Mouse (Mus musculus) naive thymus-derived CD4-positive, alpha-beta T cell, adult 2 months (primary cell): ENCODE measurements around the gene Cpsf3.

ENCODE experiments used
- DNase-seq: peaks from one replicate; pipeline ENCODE4 v3.0.0-alpha.2; 2011; ENCODE audit warnings: low read depth

The Cpsf3 gene

DNA sequence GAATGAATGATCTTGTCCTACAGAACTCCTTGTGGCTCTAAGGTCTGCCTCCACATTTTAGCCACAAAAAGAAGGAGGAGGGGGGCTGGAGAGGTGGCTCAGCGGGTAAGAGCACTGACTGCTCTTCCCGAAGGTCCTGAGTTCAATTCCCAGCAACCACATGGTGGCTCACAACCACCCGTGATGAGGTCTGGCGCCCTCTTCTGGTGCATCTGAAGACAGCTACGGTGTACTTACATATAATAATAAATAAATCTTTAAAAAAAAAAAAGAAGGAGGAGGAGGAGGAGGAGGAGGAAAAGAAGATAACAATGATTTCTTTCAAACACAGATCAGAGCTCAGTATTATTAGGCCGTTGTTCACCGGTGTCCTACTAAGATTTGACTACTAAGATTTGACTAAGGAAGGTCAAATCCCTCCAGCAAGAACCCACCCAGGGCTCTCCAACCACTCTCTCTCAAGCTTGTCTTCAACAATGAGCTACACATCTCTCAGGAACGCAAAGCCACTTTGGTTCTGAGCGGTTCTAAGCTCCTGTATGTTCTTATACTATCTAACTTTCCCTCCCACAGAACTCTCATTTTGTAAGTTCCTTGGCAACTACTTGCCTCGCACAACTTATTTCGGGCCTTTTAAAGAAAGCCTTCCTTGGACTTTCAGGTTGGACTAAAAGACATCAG, at the start of gene Cpsf3:
Cpsf3 (plus strand) TSS at position 631 of the 681 bp plus-strand sequence.
- peak; percentile 48 for DNase-seq

DNA sequence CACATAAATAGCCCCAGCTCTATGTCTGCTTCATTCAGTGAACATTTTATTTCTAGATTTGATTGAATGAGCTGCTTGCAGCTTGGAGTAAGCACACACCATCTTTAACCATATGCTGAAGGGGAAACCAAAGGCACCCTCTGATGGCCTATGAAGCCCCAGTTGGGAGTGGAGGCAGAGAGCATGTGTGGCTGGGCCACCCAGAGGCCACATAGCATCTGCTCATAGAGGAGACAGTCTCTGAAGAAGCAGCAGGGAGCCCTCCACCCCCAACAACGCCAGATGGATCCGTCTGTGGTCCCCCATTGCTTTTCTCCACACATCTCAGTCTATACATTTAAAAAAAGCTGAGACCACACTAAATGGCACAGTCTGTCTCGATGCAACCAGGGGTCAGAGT, 43.2 kb upstream of the Cpsf3 start:
- DNase-seq = no peak

DNA sequence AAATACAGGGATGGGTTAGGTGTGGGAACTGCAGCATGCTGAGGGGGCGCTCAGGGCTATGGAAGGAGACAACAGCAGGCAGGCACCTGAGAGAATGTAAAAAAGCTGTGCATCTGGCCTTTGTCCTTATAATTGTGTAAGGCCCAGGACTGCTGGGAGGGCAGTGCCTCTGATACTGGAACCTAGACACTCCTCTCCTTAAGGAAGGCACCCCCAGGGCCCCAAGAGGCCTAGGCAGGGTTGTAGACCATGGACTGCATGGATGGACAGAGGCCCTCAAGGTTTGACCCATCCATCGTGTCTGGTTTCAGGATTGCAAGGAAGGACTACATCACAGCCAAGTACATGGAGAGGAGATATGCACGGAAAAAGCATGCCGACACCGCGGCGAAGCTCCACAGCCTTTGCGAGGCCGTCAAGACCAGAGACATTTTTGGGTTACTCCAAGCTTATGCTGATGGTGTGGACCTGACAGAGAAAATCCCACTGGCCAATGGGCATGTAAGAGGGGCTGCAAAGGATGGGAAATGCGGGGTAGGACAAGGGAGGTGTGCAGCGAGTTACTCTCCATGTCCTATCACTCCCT, 40.7 kb upstream of the Cpsf3 start:
- DNase-seq = no peak

DNA sequence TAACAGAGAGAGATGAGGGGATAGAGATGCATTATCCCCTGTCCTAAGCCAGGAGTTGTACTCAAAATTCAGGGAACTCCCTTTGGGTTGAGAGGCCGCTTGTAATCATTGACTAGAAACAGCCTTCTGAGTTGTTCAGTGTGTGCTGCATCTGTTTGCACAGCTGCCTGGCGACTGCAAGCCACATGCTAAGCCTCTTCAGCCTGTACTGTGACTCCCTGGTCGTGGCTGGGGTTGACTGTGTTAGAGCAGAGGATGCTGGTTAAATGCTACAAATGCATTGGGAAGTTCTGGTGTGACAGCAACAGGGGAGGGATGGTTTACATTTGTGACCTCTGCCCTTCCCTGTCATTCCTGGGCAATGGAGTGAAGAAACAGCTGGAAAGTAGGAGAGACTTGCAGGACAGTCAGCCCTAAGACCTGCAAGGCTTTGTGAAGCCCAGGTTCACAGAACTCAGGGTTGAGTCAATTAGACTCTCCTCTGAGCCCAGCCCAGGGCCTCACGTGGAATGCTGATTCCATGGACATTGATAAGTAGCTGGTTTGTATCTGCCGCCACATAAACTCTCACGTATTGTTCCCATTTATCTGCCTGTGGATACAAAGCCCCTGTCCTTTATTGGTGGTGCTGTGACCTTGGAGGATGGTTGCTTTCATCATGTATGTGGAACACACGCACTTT, 37.3 kb upstream of the Cpsf3 start:
- DNase-seq = no peak

DNA sequence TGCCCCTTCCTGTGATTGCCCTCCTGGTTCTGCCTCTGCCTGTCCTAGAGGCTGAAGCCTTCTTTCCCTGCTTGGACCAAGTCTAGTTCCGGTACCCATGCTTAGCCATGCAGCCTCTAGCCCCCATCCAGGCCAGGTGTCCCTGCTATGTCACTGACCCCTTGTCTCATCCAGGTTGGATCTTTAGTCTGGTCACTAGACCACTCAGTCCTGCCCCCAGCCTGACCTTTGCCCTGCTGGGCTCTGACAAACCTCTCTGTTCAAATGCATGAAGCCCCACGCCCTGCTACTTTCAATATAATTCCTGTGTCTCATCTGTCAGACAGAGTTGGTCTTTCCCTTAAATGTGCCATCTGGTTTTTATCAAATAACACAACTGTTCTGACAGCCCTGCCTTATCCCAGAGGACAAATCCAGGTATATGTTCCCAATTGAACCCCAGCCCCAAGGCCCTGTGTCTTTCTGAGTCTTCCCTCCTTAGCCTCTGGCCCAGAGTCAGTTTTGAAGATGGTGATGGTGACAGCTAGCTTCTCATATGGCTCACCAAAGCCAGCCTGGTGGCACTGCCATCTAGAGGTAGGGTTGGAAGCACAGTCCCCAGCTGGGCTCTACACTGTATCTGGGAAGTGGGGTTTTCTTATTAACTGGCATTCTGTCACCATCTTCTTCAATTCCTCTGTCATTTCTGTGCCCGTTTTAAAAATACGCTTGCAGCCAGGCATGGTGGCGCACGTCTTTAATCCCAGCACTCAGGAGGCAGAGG, 24.5 kb upstream of the Cpsf3 start:
- peak; percentile 37 for DNase-seq

DNA sequence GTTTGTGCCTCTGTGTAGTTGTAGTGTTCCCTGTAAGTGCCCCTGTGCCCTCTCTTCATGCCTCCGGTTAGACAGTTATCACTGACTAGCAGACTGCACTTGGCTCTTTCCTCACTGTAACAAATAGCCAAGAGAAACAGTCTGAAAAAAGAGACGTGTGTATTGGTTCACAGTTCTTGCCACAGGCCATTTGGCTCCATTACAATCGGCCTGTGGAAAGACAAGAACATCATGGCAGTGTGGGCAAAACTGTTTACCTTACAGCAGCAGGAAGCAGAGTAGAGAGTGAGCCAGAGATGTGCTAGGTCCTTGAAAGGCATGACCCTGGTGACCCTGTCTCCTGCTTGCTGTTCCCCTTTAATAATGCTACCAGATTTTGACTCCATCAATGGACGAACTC, 23.7 kb upstream of the Cpsf3 start:
- no peak for DNase-seq

DNA sequence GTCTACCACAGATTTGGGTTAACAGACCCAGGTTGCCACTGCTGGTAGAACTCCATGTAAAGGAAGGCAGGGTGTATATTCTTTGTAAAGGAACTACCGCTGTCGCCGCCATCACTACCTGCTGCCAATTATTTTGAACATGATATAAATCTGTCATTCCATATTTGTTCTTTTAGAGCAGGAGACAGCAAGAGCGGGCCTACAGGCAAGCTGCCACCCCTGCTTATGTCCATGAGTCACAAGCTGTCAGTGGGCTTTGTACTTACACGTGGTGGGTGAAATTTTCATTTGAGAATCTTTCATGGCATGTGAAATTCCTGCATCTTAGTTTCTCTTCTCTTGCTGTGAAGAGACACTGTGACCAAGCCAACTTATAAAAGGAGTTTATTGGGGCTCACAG, 21.9 kb upstream of the Cpsf3 start:
- no peak for DNase-seq

DNA sequence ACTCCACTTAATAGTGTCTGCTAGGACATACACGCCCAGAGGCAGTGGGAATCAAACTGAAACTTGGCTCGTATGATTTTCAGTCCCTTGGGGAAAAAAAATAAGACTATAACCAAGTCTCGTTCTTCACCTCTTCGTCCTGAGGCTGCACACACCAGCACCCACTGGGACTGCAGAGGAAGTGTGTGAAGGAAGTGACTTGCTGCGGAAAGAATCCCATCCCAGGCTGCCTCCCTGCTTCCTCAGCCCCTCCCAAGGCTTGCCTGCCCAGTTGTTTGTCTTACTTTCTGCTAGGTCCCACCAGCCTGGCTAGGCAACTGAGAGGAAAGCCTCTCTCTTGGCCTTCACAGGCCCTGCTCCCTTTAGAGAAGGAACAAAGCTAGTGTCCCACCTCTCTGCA, 20.9 kb upstream of the Cpsf3 start:
- no peak for DNase-seq

DNA sequence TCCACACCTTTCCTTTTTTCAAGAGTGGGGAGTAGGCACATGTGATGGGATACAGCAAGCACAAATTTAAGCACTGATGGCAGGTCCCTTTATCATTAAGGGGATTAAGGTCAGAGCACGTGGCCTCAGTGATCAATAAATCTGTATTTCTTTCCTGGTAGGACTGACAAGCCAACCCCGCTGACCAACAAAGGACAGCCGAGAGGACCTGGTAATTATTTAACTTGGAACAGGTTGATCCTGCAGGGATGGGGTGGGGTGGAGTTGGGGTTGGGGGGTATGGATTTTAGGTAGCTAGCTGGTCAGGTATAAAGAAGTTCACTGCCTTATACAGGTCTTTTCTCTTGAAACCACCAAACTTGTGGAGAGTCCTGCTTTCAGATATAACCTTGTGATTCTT, 20.2 kb upstream of the Cpsf3 start:
- DNase-seq = no peak

DNA sequence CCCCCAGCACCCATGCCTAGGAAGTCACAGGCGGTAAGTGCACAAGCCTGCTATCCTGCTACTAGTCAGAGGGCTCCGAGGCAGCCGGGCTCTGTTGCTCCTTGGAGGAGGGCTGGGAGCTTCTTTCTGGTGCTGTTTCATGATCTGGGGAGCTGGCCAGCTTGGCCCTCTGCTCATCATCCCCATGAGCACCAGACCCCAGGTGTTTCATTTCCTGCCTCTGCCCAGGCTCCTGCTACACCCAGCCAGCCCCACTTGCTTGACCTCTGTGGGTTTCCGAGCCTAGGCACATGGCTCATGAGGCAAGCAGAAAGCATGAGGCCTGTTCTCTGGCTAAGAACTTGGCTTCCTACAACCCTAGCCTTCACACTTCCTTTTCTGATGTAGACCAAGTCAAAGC, 19.7 kb upstream of the Cpsf3 start:
- DNase-seq = no peak

DNA sequence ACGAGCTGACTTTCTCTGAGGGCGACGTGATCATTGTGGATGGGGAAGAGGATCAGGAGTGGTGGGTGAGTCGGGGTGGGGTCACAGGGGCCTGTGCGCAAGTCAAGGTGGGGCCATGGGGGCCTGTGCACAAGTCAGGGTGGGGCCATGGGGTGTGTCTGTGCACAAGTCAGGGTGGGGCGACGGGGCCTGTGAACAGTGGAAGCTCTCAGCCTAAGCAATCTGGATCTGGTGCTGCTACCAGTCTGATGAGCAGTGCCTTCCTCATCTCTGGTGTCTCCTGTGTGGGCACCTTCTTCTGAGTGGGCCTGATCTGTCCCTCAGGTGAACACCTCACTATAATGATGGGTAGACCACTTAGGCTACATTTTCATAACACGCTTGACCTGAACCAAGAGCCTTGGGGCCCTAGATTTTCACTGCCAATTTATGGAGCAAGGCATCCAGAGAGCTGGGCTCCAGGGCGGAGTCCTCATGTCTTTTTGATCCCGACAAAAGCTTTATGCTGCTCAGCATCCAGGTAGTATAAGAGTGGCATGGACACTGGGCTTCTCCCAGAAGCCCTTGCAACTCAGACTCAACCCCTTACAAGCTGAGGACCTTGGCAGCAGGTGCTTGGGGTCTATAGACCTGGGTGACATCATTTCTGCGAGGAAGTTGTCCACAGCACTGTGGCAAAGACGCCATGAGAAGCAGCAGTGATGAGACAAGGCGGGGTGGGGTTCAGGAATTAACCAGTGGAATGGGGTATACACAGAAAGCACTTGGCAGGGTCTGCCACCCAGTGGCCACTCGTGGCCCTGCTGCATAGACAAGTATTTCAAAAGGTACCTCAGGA, 19.0 kb upstream of the Cpsf3 start:
- peak; percentile 28 for DNase-seq

DNA sequence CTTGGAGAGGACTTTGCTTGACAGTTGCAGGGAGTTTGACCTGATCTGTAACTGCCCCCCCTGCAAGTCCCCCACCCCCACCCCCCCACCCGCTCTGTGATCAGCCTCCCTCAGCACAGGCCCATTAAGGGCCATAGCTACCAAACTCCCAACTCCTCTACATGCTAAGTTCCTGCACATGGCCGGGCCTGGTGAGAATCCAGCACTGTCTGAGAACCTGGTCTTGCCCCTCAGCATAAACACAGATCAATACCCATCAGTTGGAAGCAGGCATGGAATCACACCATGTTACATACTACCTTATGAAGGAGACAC, 18.4 kb upstream of the Cpsf3 start:
- no peak for DNase-seq

DNA sequence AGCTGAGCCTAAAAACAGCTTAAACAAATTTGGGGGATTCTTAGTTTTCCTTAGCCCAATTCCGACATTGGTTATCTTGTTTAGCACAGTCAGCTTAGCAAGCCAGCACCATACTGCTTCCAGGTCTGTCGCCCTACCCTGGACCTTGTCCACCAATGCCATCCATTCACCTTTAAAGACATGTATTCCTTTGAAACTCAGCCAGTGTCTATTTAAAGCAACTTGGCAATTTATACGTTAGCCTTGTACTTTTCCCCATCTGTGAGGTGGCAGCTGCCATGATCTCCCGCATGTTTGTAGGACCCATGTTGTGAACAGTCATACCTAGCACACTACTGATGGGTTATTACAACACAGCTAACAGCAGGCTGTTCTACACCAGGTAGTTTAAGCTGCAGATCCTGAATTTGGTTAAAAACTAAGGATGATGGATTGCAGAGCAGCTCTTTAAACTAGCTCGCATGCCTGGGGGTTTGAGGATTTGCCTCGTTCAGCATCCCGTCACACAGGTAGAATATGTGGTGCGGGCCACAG, 17.0 kb upstream of the Cpsf3 start:
- no peak for DNase-seq

DNA sequence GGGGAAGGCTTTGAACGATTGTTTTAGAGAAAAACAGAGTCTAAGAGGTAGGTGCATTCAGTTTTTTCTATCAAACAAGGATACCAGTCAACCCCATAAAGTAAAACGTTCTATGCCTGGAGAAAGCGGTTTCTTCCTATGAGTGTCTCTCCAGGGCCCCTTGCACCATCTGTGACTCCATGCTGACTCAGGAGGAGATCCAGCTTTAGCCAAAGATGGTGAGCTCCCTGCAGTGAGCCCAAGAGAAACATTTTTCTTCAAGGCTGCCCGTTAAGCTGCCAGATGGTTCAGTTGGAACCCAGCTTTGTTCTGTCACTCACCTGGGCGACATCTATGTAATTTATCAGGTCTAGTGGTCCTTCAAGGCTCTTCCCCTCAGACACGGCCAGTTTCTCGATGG, 10.7 kb upstream of the Cpsf3 start:
- no peak for DNase-seq

DNA sequence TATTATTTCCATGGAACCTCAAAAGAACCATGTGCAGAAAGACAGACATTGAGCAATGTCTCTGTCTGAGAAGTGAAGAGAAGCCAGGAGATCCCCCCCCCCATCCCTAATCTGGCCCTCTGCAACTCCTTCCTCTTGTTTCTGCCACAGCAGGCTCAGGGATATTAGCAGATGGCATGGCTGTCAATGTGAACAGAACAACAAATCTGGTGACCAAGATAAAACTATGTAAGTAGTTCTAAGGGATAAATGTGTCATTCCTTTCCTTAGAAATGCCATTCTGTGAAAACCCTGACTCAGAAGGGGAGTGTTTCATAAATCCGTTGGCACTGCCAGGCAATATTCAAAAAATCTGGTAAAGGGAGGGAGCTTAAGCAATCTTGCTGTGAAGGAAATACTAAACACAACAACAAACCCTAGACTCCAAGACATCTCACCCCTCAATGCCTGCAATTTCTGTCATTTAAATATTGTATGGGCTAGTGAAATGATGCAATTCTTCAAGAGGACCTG, 7.8 kb upstream of the Cpsf3 start:
- DNase-seq = no peak

DNA sequence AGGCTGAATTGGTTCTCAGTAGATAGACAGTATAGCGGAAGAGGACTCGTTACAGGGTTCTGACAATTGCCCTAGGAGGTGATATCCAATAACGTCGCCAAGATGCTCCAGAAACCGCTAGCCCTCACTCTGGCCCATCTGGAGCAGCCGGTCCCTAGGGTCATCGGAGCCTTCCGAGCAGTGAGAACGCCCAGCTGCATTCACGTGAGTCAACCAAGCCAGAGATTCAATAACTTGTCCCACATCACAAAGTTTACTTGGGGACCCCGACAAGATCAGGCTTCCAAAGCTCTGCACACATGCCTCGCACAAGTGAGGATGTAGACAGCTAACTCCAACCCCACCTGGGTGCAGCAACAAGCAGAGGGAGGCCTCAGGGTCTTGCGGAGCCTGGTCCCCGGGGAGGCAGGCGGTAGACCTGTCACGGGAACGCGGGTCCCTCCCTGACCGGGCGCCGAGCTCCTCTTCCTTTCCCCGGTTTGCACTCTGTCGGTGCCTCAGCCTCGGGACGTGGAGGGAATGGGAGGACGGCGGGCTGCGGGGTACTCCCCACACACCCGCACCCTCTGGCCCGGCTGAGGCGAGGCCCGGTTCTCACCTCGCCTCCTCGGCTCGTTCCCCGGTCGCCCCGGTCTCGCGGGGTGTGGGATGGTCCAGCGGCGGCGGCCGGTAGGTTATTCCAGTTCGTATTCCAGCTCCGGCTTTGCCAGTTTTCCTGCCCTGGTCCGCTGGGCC, 484 bp downstream of the Cpsf3 start:
- DNase-seq = no peak

DNA sequence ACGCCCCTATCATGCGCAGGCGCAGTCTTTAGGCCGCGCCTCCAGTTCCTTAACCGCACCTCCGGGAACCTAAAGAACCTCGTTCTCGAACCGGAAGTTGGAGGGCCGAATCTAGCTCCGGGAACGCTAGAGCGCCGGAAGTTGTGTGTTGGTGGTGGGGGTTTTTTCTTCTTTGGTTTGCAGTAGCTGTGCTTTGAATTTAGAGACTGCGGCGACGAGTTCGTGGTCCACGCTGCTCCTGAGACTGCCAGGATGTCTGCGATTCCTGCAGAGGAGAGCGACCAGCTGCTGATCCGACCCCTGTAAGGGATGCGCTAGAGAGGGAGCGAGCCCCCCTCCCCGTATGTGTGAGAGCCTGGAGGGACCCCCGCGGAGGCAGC, 1.0 kb downstream of the Cpsf3 start, which contains the start of gene Itgb1bp1:
Itgb1bp1 (minus strand) TSS at position 42 of the 380 bp plus-strand sequence.
- peak; percentile 98 for DNase-seq

DNA sequence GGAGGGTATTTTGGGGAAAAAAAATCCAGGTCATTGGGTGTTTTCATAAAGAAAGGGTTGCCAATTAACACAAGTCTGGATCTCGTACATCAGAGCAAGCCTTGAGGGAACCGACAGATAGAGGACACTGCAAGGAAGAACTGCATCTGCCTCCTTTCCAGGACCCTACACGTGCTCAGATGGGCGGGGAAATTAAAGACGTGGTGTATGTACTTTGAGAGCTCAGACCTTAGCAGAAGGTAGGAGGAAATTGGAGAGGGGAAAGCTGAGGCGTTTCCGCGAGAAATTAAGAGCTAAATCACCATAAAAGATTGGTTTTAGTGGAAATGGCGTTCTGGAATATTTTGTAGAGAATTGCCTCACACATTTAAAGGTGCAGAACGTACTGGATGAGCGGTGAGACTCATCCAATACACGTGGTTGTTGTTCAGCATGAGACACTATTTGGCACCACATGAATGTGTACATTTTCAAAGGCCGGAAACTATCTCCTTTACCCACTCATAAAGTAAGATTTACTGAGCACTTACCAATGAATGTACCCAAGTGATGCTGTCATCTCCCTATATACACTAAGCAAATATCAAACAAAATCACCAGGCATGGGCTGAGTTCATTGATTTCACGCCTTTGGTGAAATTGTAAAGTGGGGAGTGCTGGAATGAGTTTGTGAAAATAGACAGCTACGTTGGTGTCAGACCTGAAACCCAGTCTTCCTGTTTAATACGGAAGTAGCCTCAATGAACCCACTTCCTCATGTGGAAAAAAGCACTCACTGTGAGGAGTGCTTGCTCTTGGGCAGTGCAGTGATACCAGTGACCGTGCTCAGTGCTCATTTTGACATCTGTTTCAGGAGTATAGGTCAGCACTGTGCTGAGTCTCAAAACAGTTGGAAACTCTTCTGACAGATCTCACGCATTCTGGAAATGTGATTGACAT, 1.8 kb downstream of the Cpsf3 start:
- peak; percentile 78 for DNase-seq

DNA sequence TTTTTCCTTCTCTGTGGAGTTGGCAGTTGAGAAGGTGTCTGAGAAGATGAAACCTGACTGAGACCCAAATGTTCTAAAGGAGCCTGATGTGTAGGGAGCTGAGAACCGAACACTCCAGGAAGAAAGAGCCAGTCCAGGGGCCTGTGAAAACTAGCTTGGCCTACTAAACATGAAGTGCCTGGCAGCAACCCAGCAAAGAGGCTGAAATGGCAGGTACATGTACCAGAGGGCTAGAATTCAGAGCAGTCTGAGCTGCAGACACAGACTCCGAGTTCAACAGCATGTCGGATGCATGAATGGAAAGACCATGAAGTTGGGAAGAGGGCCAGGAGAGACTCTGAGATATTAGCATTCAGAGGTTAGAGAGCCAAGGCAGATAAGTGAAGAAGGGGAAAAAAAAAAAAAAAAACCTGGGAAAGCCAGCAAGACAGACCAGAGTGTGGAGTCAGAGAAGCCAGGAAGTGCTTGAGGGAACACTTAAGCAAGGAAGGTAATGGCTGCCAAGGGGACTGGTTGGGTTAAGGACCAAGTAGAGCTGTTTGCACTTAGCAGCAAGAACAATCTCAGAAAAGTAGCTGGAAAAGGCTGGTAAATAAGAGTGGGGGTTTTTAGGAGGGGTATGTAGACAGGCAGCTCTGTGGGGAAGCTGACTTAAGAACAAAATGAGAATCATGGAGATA, 3.7 kb downstream of the Cpsf3 start:
- no peak for DNase-seq
